In genomic region chr5:104460856-104461255, GRCm38 (mm10) we compare ENCODE assay signal across 8 mouse cellular contexts. TPM values are rescaled to one million over a fixed set of nuclear protein-coding genes. Genes with fewer than 3 reads are reported as not detected.
DNase-seq lines count a peak whose midpoint lies in the region; ATAC-seq lines count a peak whose summit lies in the region.

No protein-coding gene starts in this region.

- H3K4me1 ChIP-seq in limb, embryonic 15.5 days, result peaks cover 13% of the 10 kb centered on the region
- peaks cover 9% of the 10 kb centered on the region for H3K4me1 ChIP-seq in stomach, embryonic 16.5 days (ENCODE audit: control insufficient read depth, insufficient read depth, low read length)

- intact Hi-C loops in heart, postnatal 10 days (cut with DNase I), result no loop called here

- peaks cover 5% of the 10 kb centered on the region for H3K36me3 ChIP-seq in limb, embryonic 15.5 days
- peaks cover 4% of the 10 kb centered on the region for H3K36me3 ChIP-seq in stomach, embryonic 16.5 days (ENCODE audit: control insufficient read depth, insufficient read depth, low read length)

- H3K4me2 ChIP-seq in limb, embryonic 15.5 days, result peak overlapping the region; percentile 67
- H3K4me2 ChIP-seq in stomach, embryonic 16.5 days (ENCODE audit: low read depth, low read length), result peak overlapping the region; percentile 74

- peak; percentile 36 for DNase-seq in NIH3T3 (ENCODE audit: low read depth)
- DNase-seq in embryo, embryonic 9.5 days (ENCODE audit: extremely low spot score), result peak; percentile 10
- DNase-seq in heart, postnatal 10 days, result peak; percentile 33 to 53
- DNase-seq in layer of hippocampus, adult 8-10 months (ENCODE audit: low spot score in 2 of 2), result no peak
- DNase-seq in layer of hippocampus, adult 11-12 months (ENCODE audit: low spot score), result no peak
- DNase-seq in adrenal gland, adult 18-20 months (ENCODE audit: low spot score in 2 of 2), result no peak

- no peaks in the 10 kb centered on the region for H3K27me3 ChIP-seq in limb, embryonic 15.5 days
- H3K27me3 ChIP-seq in stomach, embryonic 16.5 days (ENCODE audit: control insufficient read depth, insufficient read depth, low read length), result no peaks in the 10 kb centered on the region

- no peaks in the 10 kb centered on the region for H3K9me3 ChIP-seq in limb, embryonic 15.5 days
- no peaks in the 10 kb centered on the region; the same call in 1 of the 2 replicates for H3K9me3 ChIP-seq in stomach, embryonic 16.5 days (replicated peaks; ENCODE audit: control insufficient read depth, low read length)

- H3K4me3 ChIP-seq in limb, embryonic 15.5 days, result peak overlapping the region; percentile 76
- H3K4me3 ChIP-seq in stomach, embryonic 16.5 days (replicated peaks; ENCODE audit: low read length), result peak overlapping the region; percentile 83

- no peak overlapping the region for H3K27ac ChIP-seq in limb, embryonic 15.5 days
- H3K27ac ChIP-seq in stomach, embryonic 16.5 days (ENCODE audit: low read length), result no peak overlapping the region

- WGBS in limb, embryonic 15.5 days, result 6% methylated on average over 6 of the region's 7 CpGs
- WGBS in stomach, embryonic 16.5 days, result 18% methylated on average over 6 of the region's 7 CpGs

- no peak for ATAC-seq in limb, embryonic 15.5 days (ENCODE audit: insufficient number of reproducible peaks, low FRiP score, low TSS enrichment, low read depth)
- no peak for ATAC-seq in stomach, embryonic 16.5 days (ENCODE audit: insufficient read depth, low FRiP score)

- H3K9ac ChIP-seq in limb, embryonic 15.5 days, result no peak overlapping the region
- H3K9ac ChIP-seq in stomach, embryonic 16.5 days (ENCODE audit: low read length), result no peak overlapping the region

RNA-seq across cellular contexts. Expression of gene Pkd2, which starts 1.6 kb away (rescaled TPM):
- total RNA-seq in heart, postnatal 10 days (2021), result 10 to 100 TPM; 35.3 to 35.9 TPM
- 14.8 and 20.0 TPM in 2 replicates for polyA plus RNA-seq in limb, embryonic 15.5 days (2015; fragmentation: Nextera tagmentation; extraction: Ambion mirVana)
- polyA plus RNA-seq in stomach, embryonic 16.5 days (2015; fragmentation: Nextera tagmentation; extraction: Ambion mirVana), result 11.6 and 11.7 TPM in 2 replicates
- total RNA-seq in layer of hippocampus, adult 8-10 months (2022), result 10 to 100 TPM; 33.5 to 37.6 (median 36.3) TPM
- 10 to 100 TPM; 34.4 to 39.9 TPM for total RNA-seq in adrenal gland, adult 18-20 months (2021)

RNA-seq across cellular contexts. Expression of gene Spp1, which starts 25.9 kb away (rescaled TPM):
- under 1 TPM in 1 of 2 experiments, not detected in 1; 0.17 TPM for total RNA-seq in heart, postnatal 10 days (2021)
- polyA plus RNA-seq in limb, embryonic 15.5 days (2015; fragmentation: Nextera tagmentation; extraction: Ambion mirVana), result 143 and 338 TPM in 2 replicates
- 126 and 136 TPM in 2 replicates for polyA plus RNA-seq in stomach, embryonic 16.5 days (2015; fragmentation: Nextera tagmentation; extraction: Ambion mirVana)
- total RNA-seq in layer of hippocampus, adult 8-10 months (2022), result 10 to 100 TPM in 2 of 4 experiments, 1 to 10 TPM in 2; 8.6 to 18.2 (median 10.9) TPM
- total RNA-seq in adrenal gland, adult 18-20 months (2021), result 10 to 100 TPM; 52.8 to 84.0 TPM

RNA-seq across cellular contexts. Expression of gene BC005561, which starts 47.3 kb away (rescaled TPM):
- 1 to 10 TPM; 7.0 to 7.4 TPM for total RNA-seq in heart, postnatal 10 days (2021)
- polyA plus RNA-seq in limb, embryonic 15.5 days (2015; fragmentation: Nextera tagmentation; extraction: Ambion mirVana), result 9.1 and 10.8 TPM in 2 replicates
- 8.5 and 10.7 TPM in 2 replicates for polyA plus RNA-seq in stomach, embryonic 16.5 days (2015; fragmentation: Nextera tagmentation; extraction: Ambion mirVana)
- total RNA-seq in layer of hippocampus, adult 8-10 months (2022), result 10 to 100 TPM; 12.6 to 14.9 (median 14.5) TPM
- total RNA-seq in adrenal gland, adult 18-20 months (2021), result 10 to 100 TPM in 1 of 2 experiments, 1 to 10 TPM in 1; 9.0 to 12.0 TPM

Comparison
In these comparisons a context has a peak if more than half of its experiments do, and no peak if none do; other contexts are left out.
1. DNase-seq: peak in NIH3T3 (single experiment), embryo, embryonic 9.5 days (single experiment) and heart, postnatal 10 days (2 of 2); none in layer of hippocampus, adult 8-10 months (0 of 2), layer of hippocampus, adult 11-12 months (single experiment) and adrenal gland, adult 18-20 months (0 of 2).
2. RNA of gene Spp1, which starts 25.9 kb away (total RNA-seq): 52.8 to 84.0 TPM in adrenal gland, adult 18-20 months and 8.6 to 18.2 TPM in layer of hippocampus, adult 8-10 months; 0.17 TPM in heart, postnatal 10 days; every median in the first group is over 4 times any median in the second.